ENCODE assay signal across 9 mouse cellular contexts in genomic region chr3:137150414-137151010, GRCm38 (mm10).
DNase-seq lines count a peak whose midpoint lies in the region; ATAC-seq and TF ChIP-seq lines count a peak whose summit lies in the region.
"Had no signal": no experiment of that assay in that cellular context is flagged by ENCODE, and none has a peak within 500 bp of the region (broad histone marks: within the 10 kb centered on the region; RNA-seq: fewer than 3 reads in every experiment).

No protein-coding gene starts in this region.

- no peaks in the 10 kb centered on the region for H3K9me3 ChIP-seq in lung, embryonic 14.5 days (ENCODE audit: low read depth, low read length)
- H3K9me3 ChIP-seq: hindbrain, embryonic 15.5 days had no signal

- H3K27ac ChIP-seq in layer of hippocampus, adult 2 months: peak overlapping the region; percentile 68
- H3K27ac ChIP-seq in brown adipose tissue, adult 24 weeks (replicated peaks; ENCODE audit: low read depth, low read length): peak overlapping the region; percentile 60
- no peak overlapping the region for H3K27ac ChIP-seq in lung, embryonic 14.5 days (ENCODE audit: low read depth)
- H3K27ac ChIP-seq: hindbrain, embryonic 15.5 days had no signal

- H3K27me3 ChIP-seq in lung, embryonic 14.5 days (ENCODE audit: insufficient read depth, low read length): no peaks in the 10 kb centered on the region
- H3K27me3 ChIP-seq: hindbrain, embryonic 15.5 days had no signal

- H3K36me3 ChIP-seq in lung, embryonic 14.5 days (ENCODE audit: insufficient read depth): no peaks in the 10 kb centered on the region
- H3K36me3 ChIP-seq: hindbrain, embryonic 15.5 days had no signal

- no peaks in the 10 kb centered on the region; the same call in 1 of the 2 replicates for H3K4me1 ChIP-seq in brown adipose tissue, adult 24 weeks (ENCODE audit: control insufficient read depth, insufficient read depth, insufficient read length, low read length)
- no peaks in the 10 kb centered on the region; the same call in 1 of the 2 replicates for H3K4me1 ChIP-seq in lung, embryonic 14.5 days (ENCODE audit: insufficient read depth)

- H3K4me2 ChIP-seq in lung, embryonic 14.5 days: no peak overlapping the region
- H3K4me2 ChIP-seq: hindbrain, embryonic 15.5 days had no signal

- WGBS in lung, embryonic 14.5 days: 58% methylated on average over 14 of the region's 14 CpGs

- H3K4me3 ChIP-seq in layer of hippocampus, adult 2 months: no peak overlapping the region
- no peak overlapping the region for H3K4me3 ChIP-seq in brown adipose tissue, adult 24 weeks (ENCODE audit: insufficient read depth, low read depth, low read length)
- no peak overlapping the region for H3K4me3 ChIP-seq in lung, embryonic 14.5 days (ENCODE audit: low read depth, low read length)
- H3K4me3 ChIP-seq: hindbrain, embryonic 15.5 days had no signal

- no peak for TF ChIP-seq CTCF in layer of hippocampus, adult 2 months (conservative IDR thresholded peaks at IDR 0.05)
- TF ChIP-seq CTCF in lung, embryonic 14.5 days (IDR thresholded peaks at IDR 0.05; ENCODE audit: low read depth): no peak

- ATAC-seq in lung, embryonic 14.5 days (ENCODE audit: insufficient read depth): peak; percentile 68; the same call in 1 of the 2 replicates

- no peak overlapping the region for H3K9ac ChIP-seq in lung, embryonic 14.5 days
- H3K9ac ChIP-seq: hindbrain, embryonic 15.5 days had no signal

- DNase-seq in layer of hippocampus, adult 2 months (ENCODE audit: low spot score in 2 of 2): peak; percentile 18 to 44
- DNase-seq in layer of hippocampus, postnatal 25 days (ENCODE audit: extremely low spot score in 1 of 2, low spot score in 1 of 2): no peak
- DNase-seq in gastrocnemius, postnatal 4 days (ENCODE audit: low spot score in 2 of 2): peak; percentile 15 to 16
- peak; percentile 82 for DNase-seq in kidney, adult 9 months
- DNase-seq in lung, embryonic 14.5 days: peak; percentile 69
- DNase-seq in natural killer cell, adult 2 months (ENCODE audit: low spot score in 2 of 2): no peak
- DNase-seq in B cell, adult 2 months: no peak

Comparison
In these comparisons a context has a peak if more than half of its experiments do, and no peak if none do; other contexts are left out.
1. DNase-seq: peak in layer of hippocampus, adult 2 months (2 of 2), gastrocnemius, postnatal 4 days (2 of 2), kidney, adult 9 months (single experiment) and lung, embryonic 14.5 days (single experiment); none in layer of hippocampus, postnatal 25 days (0 of 2), natural killer cell, adult 2 months (0 of 2) and B cell, adult 2 months (0 of 2).